Mouse (Mus musculus) left cerebral cortex, adult 18-20 months (tissue): ENCODE data around the gene C2cd4d. TPM values are rescaled to one million over a fixed set of nuclear protein-coding genes. Genes with fewer than 3 reads are reported as not detected.

Experiments used
- DNase-seq, 2 experiments: peaks; one replicate each; pipeline ENCODE4 v3.0.0; 2021 to 2022; ENCODE audit warnings: low spot score in 2 of 2, mixed read lengths in 1 of 2
- total RNA-seq, 2 experiments: library from RNA; stranded (reverse); gene quantifications; 2 replicates each; pipeline ENCODE4 v1.2.3; 2021

C2cd4d gene
- total RNA-seq, 2 experiments from 2014 or later, result 0.46 TPM; not detected in 1

GRCm38 (mm10) chr3:94375146-94375545 is 12.9 kb downstream of the C2cd4d start:
- no peak for DNase-seq

GRCm38 (mm10) chr3:94375861-94376260 is 13.6 kb downstream of the C2cd4d start:
- DNase-seq, result no peak

- DNase-seq, result no peak
Measured at GRCm38 (mm10) chr3:94377028-94377923, 15.0 kb downstream of the C2cd4d start.

- DNase-seq, result no peak
Measured at GRCm38 (mm10) chr3:94379831-94380510, 17.7 kb downstream of the C2cd4d start.

- no peak for DNase-seq
Measured at GRCm38 (mm10) chr3:94382308-94382707, 20.1 kb downstream of the C2cd4d start.

- no peak for DNase-seq
Measured at GRCm38 (mm10) chr3:94383476-94383875, 21.2 kb downstream of the C2cd4d start.

GRCm38 (mm10) chr3:94386671-94387070 is 24.4 kb downstream of the C2cd4d start:
- DNase-seq, result no peak

- DNase-seq, result no peak
Measured at GRCm38 (mm10) chr3:94387391-94387790, 25.2 kb downstream of the C2cd4d start.

GRCm38 (mm10) chr3:94388047-94388446 is 25.8 kb downstream of the C2cd4d start:
- no peak for DNase-seq

GRCm38 (mm10) chr3:94389420-94389819 is 27.2 kb downstream of the C2cd4d start:
- DNase-seq, result no peak

GRCm38 (mm10) chr3:94391001-94391400 is 28.8 kb downstream of the C2cd4d start:
- no peak for DNase-seq

GRCm38 (mm10) chr3:94392128-94392527 is 29.9 kb downstream of the C2cd4d start:
- DNase-seq, result no peak

- no peak for DNase-seq
Measured at GRCm38 (mm10) chr3:94393049-94393448, 30.8 kb downstream of the C2cd4d start.

GRCm38 (mm10) chr3:94396336-94396735 is 34.1 kb downstream of the C2cd4d start:
- DNase-seq, result no peak

GRCm38 (mm10) chr3:94396851-94397250 is 34.6 kb downstream of the C2cd4d start:
- no peak for DNase-seq

- DNase-seq, result no peak
Measured at GRCm38 (mm10) chr3:94398217-94398616, 36.0 kb downstream of the C2cd4d start, which contains the start of gene Lingo4. TSS of gene Lingo4 (plus strand) at chr3:94398517.

- DNase-seq, result peak in 1 of 2 experiments; percentile 22
Measured at GRCm38 (mm10) chr3:94398943-94399481, 36.8 kb downstream of the C2cd4d start.

- DNase-seq, result no peak
Measured at GRCm38 (mm10) chr3:94399663-94400310, 37.5 kb downstream of the C2cd4d start.

GRCm38 (mm10) chr3:94402451-94402850 is 40.2 kb downstream of the C2cd4d start:
- no peak for DNase-seq

- peak; percentile 50 to 68 for DNase-seq
Measured at GRCm38 (mm10) chr3:94404366-94405054, 42.3 kb downstream of the C2cd4d start.

GRCm38 (mm10) chr3:94405561-94405960 is 43.3 kb downstream of the C2cd4d start:
- DNase-seq, result no peak
